Mouse (Mus musculus) neural tube, embryonic 11.5 days (tissue): ENCODE measurements at regions not wholly inside any gene's neighbourhood (a gene's known extent, or its start where the extent isn't known, plus 50 kb on each side); places are given as distances from the start of the nearest gene placed in this dataset.
"Not testable (repeated sequence)": the region's sequence is repeated elsewhere in the genome, so short reads cannot be mapped to it uniquely, and the experiment has no call there.

Experiments
- ATAC-seq: fragments of 200-750 bp; cut with Nextera tagmentation; 2 replicates; pipeline ENCODE4 v1.8.0; 2017; ENCODE audit warnings: moderate number of reproducible peaks, mild to moderate bottlenecking, moderate TSS enrichment, moderate library complexity; ENCODE audit not compliant: insufficient read depth, low FRiP score, low TSS enrichment
- DNase-seq: peaks from one replicate; pipeline ENCODE4 v3.0.0-alpha.2; 2015; ENCODE audit warnings: low spot score
- H3K27ac ChIP-seq: fragments of 300-500 bp; sonication (generic); 2 replicates; pipeline ENCODE4 v1.5.1; 2014; ENCODE audit warnings: low read depth, mild to moderate bottlenecking, low read length
- H3K27me3 ChIP-seq: fragments of 300-500 bp; sonication (generic); 2 replicates; pipeline ENCODE4 v1.6.1; 2014; ENCODE audit warnings: mild to moderate bottlenecking, low read length, mixed read lengths; ENCODE audit not compliant: control insufficient read depth, insufficient read depth
- H3K36me3 ChIP-seq: fragments of 300-500 bp; sonication (generic); 2 replicates; pipeline ENCODE4 v1.6.1; 2014; ENCODE audit warnings: mild to moderate bottlenecking, low read length, moderate library complexity, mixed read lengths; ENCODE audit not compliant: control insufficient read depth, insufficient read depth
- H3K4me1 ChIP-seq: fragments of 300-500 bp; sonication (generic); 2 replicates; pipeline ENCODE4 v1.6.1; 2014; ENCODE audit warnings: low read length, mixed read lengths; ENCODE audit not compliant: control insufficient read depth, insufficient read depth
- H3K4me2 ChIP-seq: fragments of 300-500 bp; sonication (generic); 2 replicates; pipeline ENCODE4 v1.6.1; 2014; ENCODE audit warnings: low read depth, mild to moderate bottlenecking, moderate library complexity
- H3K4me3 ChIP-seq: fragments of 300-500 bp; sonication (generic); 2 replicates; pipeline ENCODE4 v1.5.1; 2014; ENCODE audit warnings: low read depth, low read length
- H3K9ac ChIP-seq: fragments of 300-500 bp; sonication (generic); 2 replicates; pipeline ENCODE4 v1.6.1; 2014; ENCODE audit warnings: mild to moderate bottlenecking, low read length
- H3K9me3 ChIP-seq: fragments of 300-500 bp; sonication (generic); 2 replicates; pipeline ENCODE4 v1.6.1; 2016; ENCODE audit warnings: low read length; ENCODE audit not compliant: control insufficient read depth
- WGBS: fragments of 180-500 bp; shearing (Covaris S2); extraction: QIAGEN DNeasy Blood & Tissue Kit; methylation state at CpG from one replicate; pipeline ENCODE4 v1.1.7; 2014; 5-methylcytosine and 5-hydroxymethylcytosine counted together

DNA sequence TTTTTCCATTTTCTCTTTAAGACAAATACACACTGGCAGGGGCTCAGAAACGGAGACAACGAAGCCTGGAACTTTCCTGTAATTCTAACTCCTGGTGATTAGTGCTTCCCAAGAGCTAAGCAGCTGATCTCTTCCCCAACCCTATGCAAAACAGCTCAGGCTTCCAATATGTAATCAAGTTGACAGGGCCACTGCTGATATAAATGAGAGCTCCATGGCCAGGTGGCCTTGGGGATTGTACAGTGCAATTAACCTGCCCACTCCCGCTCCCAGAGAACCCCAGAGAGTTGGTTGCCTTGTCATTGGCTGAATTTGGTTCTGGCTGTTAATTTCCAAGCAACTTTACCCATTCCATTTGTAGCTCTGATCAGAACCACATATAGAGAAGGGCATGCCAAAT, 67.8 kb downstream of the 4933415F23Rik start:
- Histone ChIP-seq H3K9ac (no peak overlapping the region), H3K4me3 (no peak overlapping the region), H3K27me3 (no peaks in the 10 kb centered on the region), H3K4me2 (no peak overlapping the region), H3K36me3 (no peaks in the 10 kb centered on the region), H3K4me1 (no peaks in the 10 kb centered on the region), H3K27ac (no peak overlapping the region), H3K9me3 (no peaks in the 10 kb centered on the region)
- no peak for DNase-seq
- ATAC-seq, result no peak
- 65% methylated on average over 3 of the region's 3 CpGs for WGBS

DNA sequence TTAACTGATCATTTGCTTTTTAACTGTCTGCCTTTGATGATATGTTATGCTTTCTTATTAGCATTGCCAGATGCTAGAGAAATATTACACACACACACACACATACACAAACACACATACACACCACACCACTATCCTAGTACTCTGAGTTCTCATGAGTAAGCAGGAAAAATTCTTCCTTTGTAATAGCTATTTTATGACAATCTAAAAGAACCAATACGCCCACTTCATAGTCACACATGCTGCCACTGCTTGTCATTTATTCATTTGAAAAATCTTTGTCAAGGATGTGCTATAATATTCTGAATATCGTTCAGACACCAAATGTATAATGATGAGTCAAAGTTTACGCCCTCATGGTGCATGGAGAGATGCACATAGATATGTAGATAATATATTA, 78.5 kb downstream of the 4933415F23Rik start:
- Histone ChIP-seq H3K4me2 (no peak overlapping the region), H3K9ac (no peak overlapping the region), H3K4me3 (no peak overlapping the region), H3K27ac (no peak overlapping the region), H3K4me1 (no peaks in the 10 kb centered on the region), H3K27me3 (no peaks in the 10 kb centered on the region), H3K9me3 (no peaks in the 10 kb centered on the region), H3K36me3 (no peaks in the 10 kb centered on the region)
- no peak for ATAC-seq
- 91% methylated on average over 3 of the region's 3 CpGs for WGBS
- DNase-seq, result no peak

DNA sequence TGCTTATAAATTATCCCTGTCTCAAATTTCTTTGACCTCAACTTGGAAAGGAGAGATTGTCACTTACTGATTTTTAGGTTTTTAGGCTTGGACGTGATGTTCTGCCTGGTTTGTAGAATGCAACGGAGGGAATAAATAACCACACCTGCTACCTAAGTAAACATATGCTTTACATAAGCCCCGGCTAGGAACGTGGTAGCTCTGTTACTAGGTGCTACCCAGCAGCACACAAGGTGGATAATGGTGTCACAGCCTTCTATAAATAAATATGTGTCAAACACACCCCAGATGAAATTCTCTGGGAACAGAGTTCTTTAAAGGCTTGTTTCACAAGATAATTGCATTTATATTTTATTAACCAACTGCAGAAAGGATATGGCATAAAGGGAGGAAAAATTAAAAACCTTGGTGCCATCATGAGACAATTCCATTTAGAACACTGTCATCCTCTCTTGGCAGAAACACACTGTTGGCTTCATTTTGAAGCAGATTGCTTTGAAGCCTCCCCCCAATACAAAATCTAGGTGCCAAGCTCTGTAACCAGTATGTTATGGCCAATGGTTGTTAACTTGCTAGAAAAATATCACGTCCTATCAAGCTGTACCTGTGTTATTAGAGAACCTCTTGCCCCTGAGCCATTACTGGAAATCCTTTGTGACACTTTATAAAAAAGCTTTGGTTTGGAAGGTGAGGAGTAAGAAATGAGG, 94.1 kb downstream of the 4933415F23Rik start:
- Histone ChIP-seq H3K27me3 (no peaks in the 10 kb centered on the region), H3K4me1 (no peaks in the 10 kb centered on the region), H3K36me3 (no peaks in the 10 kb centered on the region), H3K27ac (no peak overlapping the region), H3K9ac (no peak overlapping the region), H3K4me3 (no peak overlapping the region), H3K4me2 (no peak overlapping the region), H3K9me3 (no peaks in the 10 kb centered on the region)
- WGBS, result 82% methylated on average over 5 of the region's 5 CpGs
- ATAC-seq (no peak), DNase-seq (no peak)

DNA sequence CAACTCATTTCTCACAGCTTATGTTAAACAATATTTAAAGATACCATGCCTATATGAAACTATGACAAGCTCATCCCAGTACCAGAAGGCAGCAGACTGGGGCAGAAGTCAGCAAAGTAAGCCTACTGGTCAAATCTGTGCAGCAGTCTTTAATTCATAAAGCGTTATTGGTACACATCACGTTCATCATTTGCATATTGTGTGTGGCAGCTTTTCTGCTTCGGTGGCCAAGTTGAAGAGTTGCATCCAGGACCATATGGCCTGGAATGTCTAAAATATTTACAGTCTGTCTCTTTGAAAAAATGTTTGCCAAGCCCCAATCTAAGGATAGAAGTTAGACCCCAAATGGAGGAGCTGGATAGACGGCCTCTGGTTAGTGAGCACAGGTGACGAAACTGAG, 97.2 kb downstream of the 4933415F23Rik start:
- ATAC-seq (no peak), DNase-seq (no peak)
- H3K4me2 ChIP-seq, result no peak overlapping the region
- no peak overlapping the region for H3K9ac ChIP-seq
- H3K27me3 ChIP-seq, result no peaks in the 10 kb centered on the region
- no peaks in the 10 kb centered on the region for H3K4me1 ChIP-seq
- WGBS, result 91% methylated on average over 5 of the region's 5 CpGs
- H3K9me3 ChIP-seq, result no peaks in the 10 kb centered on the region
- H3K27ac ChIP-seq, result no peak overlapping the region
- H3K4me3 ChIP-seq, result no peak overlapping the region
- H3K36me3 ChIP-seq, result no peaks in the 10 kb centered on the region

DNA sequence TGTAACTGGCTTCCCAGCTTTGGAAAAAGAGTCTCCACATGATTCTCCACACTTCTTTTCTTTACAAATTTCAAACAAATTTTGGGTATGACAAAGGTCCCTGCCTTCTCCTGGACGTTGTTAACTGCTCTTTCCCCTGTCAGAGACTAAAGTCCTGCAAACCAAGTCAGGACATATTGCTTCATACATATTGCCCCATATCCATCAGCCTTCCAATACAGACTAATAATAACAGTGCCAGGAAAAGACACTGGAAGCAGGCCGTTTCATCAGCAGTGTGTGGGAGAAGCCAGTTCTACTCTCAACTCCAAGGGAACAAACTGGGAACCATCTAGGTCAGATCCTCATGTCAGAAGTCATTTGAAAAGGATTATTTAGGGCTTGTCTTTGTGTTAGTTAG, 105.4 kb downstream of the 4933415F23Rik start:
- DNase-seq (no peak), ATAC-seq (no peak)
- H3K4me2 ChIP-seq, result no peak overlapping the region
- no peaks in the 10 kb centered on the region for H3K27me3 ChIP-seq
- H3K4me1 ChIP-seq, result no peaks in the 10 kb centered on the region
- no peak overlapping the region for H3K9ac ChIP-seq
- no peak overlapping the region for H3K27ac ChIP-seq
- no peaks in the 10 kb centered on the region for H3K9me3 ChIP-seq
- WGBS, result 78% methylated on average over 2 of the region's 2 CpGs
- no peaks in the 10 kb centered on the region for H3K36me3 ChIP-seq
- no peak overlapping the region for H3K4me3 ChIP-seq

DNA sequence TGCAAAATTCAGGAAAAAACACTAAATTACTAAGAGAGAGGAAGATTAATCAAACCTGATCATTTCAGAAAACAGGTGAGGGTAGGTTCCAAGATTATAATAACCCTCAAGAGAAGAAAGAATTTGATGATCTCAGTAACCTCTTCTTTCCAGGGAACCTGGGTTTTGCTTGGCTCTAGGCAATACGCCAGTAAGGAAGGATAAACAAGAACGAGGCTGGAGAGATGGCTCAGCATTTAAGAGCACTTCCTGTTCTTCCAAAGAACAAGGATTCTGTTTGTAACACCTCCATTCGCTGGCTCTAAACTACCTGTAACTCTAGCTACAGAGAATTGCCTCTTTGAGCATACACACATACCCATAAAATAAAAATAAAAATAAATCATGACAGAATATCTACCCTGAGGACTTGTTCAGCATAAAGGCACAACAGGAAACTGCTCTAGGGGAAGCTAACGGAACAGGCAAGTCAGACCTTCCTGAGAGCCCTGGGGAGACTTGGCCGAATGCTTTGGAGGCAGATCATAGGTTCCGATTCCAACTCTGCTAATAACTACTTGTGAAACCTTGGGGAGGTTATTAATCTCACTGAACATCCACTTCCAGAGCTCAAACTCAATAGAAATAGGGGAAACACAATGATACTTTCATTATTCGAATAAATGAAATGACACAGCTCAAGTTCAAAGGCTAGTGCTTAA, 112.4 kb downstream of the 4933415F23Rik start:
- Histone ChIP-seq H3K9me3 (no peaks in the 10 kb centered on the region), H3K9ac (no peak overlapping the region), H3K4me1 (no peaks in the 10 kb centered on the region), H3K36me3 (no peaks in the 10 kb centered on the region), H3K27ac (no peak overlapping the region), H3K27me3 (no peaks in the 10 kb centered on the region), H3K4me3 (no peak overlapping the region), H3K4me2 (no peak overlapping the region)
- WGBS, result 79% methylated on average over 7 of the region's 7 CpGs
- no peak for DNase-seq
- no peak for ATAC-seq

DNA sequence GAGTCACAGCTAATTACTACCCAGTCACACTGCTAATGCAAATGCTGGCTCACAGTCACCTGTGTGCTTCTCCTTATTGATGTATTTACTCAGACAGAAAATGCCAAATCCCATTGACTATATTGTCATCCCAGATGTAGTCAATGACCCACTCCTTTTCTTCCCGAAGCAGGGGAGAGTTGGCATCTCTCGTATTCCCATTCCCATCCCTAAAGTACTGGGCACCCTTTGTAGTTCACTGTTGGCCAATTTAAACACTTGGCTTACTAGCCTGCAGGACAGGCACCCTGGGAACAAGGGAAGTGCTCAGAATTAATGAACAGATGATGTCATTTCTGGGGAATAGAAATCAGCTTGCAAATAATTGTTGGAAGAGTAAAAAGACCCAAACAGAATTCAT, 114.5 kb downstream of the 4933415F23Rik start:
- Histone ChIP-seq H3K4me2 (no peak overlapping the region), H3K36me3 (no peaks in the 10 kb centered on the region), H3K9ac (no peak overlapping the region), H3K27ac (no peak overlapping the region), H3K9me3 (no peaks in the 10 kb centered on the region), H3K27me3 (no peaks in the 10 kb centered on the region), H3K4me3 (no peak overlapping the region), H3K4me1 (no peaks in the 10 kb centered on the region)
- ATAC-seq, result no peak
- DNase-seq, result no peak
- WGBS, result 81% methylated on average over 2 of the region's 2 CpGs

DNA sequence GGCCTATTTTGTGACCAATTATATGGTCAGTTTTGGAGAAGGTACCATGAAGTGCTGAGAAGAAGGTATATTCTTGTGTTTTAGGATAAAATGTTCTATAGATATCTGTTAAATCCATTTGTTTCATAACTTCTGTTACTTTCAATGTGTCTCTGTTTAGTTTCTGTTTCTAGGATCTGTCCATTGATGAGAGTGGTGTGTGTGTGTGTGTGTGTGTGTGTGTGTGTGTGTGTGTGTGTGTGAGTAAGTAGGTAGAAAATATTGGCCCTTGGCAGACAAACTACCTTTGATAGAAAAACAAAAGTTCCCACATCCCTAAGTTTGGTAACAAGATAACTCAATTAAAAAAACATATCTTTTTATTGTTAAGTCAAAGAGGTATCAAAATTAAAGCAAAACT, 117.8 kb downstream of the 4933415F23Rik start:
- H3K4me3 ChIP-seq, ATAC-seq, H3K4me1 ChIP-seq, DNase-seq, H3K27me3 ChIP-seq, H3K9ac ChIP-seq, H3K4me2 ChIP-seq, H3K9me3 ChIP-seq, H3K36me3 ChIP-seq, H3K27ac ChIP-seq: not testable (repeated sequence)

DNA sequence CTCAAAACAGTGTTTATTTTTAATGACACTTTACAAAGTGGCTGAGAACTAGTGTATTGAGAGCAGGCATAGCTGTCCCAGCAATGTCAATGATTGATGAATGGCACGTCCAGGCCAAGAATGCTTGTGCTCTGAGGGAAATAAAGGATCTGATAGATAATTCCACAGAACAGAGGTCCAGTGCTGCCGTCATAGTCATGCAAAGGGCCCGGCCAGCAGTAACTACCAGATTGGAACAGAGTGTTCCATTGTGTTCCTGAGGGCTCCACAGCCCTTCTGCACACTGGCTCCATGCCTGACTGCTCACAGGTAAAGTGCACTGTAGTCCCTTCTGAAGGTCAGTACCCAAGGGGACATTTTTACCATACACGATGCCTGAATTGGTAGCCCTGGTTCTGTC, 127.1 kb downstream of the 4933415F23Rik start:
- DNase-seq, result no peak
- H3K9ac ChIP-seq, result no peak overlapping the region
- no peak overlapping the region for H3K4me2 ChIP-seq
- no peak overlapping the region for H3K27ac ChIP-seq
- ATAC-seq, result no peak
- H3K27me3 ChIP-seq, result no peaks in the 10 kb centered on the region
- H3K4me1 ChIP-seq, result no peaks in the 10 kb centered on the region
- H3K4me3 ChIP-seq, result no peak overlapping the region
- H3K9me3 ChIP-seq, result no peaks in the 10 kb centered on the region
- H3K36me3 ChIP-seq, result no peaks in the 10 kb centered on the region
- WGBS, result 83% methylated on average over 4 of the region's 4 CpGs
